Mouse (Mus musculus): ENCODE measurements around the gene Agbl2.

Gene Agbl2

DNA sequence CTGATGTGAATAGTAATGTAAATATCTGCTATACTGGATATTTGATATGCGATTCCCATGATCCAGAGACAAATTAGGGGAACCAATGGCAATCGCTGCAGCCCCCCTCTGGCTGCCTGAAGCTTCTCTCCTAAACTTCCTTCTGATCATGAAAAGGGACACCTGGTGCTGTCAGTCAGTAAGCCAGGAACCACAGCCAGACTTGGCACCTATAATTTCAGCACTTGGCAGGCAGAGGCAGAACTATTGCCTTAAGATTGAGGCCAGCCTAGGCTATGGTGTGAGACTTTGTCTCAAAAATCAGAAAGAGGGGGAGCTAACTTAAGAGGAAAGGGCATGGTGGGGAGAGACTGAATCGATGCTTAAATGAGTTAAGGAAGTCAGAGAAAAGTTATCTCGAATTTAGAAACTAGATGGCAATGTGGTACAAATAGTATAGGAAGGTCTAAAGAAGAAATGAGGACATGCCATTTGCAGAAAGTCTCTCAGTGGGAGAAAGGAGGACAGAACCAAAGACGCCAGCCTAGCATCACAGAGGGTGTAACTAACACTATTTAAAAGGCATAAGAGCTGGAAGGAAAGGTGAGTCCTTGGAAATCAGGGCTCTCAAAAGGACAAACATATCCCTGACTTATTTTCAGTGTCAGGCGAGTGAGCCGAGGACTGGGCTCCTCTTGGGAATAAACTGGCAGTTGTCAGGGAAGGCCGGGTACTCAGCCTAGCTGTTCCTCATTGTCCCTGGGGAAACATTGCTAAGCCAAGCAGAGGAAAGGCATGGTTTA is 88.8 kb downstream of the Agbl2 start:
- 26% methylated on average over 8 of the region's 8 CpGs for WGBS

DNA sequence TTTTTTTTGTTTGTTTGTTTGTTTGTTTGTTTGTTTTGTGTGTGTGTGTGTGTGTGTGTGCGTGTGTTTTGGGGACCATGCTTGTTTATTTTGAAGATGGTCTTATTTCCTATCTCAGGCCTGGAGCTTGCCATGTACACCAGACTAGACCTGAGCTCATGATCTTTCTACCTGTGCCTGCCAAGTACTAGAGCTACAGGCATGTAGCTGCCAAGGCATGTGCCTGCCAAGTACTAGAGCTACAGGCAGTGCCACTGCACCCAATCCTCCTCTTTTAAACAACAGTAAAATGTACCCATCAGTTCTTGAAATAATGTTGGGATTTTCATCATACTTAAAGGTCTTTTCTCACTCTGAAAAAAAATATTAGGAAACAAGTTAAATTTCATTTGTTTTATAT is 91.5 kb downstream of the Agbl2 start:
- WGBS: 76% methylated on average over 1 of the region's 1 CpGs

DNA sequence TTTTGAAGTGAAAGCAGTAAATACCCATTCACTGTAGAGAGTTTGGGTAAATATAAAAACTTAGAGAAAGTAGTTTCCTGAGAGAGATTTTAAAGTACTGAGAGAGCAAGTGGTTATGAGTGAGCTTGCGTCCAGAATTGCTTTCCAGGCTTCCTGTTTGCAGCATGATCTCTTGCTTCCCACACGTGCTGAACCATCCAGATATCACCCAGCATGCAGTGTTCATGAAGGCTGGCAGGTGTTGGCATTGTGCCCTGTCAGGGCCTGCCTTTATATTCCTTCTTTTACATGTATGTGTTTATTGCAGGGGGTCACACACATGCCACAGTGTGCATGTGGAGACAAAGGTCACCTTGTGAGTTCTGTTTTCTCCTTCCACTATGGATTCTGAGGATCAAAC is 92.7 kb downstream of the Agbl2 start:
- WGBS: 35% methylated on average over 2 of the region's 2 CpGs

DNA sequence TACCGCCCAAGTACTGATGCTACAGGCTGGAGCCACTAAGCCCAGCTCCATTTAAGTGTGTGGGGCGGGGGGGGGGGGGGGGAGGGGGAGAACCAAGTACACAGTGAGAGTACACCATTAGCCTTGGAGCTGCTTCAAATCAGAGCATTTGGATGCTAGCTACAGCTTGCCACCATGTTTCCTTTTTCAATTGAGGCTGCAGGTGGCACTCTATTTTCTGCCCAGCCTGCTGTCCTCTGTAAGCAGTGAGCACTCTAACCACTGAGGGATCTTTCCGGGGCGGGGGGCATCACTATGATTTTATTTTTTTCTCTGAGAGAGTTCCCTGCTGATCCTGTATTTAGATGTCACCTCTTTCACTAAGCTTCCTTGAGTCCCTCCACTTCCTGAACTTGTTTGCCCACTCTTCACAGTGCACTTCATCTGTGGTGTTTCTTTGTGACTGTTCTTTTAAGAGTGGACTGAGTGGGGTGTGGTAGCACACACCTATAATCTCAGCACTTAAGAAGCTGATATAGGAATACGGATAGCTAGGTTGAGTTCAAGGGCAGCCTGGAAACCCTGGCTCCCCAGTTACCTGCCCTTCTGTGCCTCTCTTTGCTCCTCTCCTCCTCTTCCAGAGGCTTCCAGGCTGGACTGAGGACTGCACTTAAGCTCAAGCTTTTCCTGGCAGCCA is 95.2 kb downstream of the Agbl2 start:
- WGBS: 44% methylated on average over 4 of the region's 5 CpGs

DNA sequence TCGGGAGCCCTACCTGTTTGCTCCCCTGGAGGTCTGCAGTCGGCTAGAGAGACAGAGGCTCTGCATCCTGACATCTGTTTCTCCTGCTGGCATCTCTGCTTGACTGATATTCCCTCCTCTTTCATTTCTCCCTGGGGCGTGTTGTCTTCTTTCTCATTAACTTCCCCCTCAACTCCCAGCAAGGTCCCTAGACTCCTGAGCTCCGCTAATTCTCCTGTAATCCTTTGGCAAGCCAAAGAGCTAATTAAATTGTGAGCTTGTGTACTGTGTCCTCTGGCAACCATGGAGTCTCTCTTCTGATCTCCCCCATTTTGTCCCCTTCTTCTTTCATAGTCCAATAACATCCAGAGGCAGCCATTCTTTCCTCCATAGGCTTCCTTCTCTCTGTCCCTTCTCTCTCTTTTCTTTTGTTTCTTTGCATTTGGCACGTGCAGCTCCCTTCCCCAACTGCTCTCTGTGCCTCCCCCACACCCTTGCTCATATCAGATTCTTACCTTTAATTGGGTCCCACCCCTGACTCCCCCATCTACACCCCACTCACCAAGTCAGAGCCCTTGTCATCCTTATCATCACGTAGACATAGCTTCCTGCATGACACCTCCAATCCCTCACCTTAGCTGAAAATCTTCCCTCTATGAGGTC is 97.7 kb downstream of the Agbl2 start:
- WGBS: 26% methylated on average over 6 of the region's 6 CpGs

DNA sequence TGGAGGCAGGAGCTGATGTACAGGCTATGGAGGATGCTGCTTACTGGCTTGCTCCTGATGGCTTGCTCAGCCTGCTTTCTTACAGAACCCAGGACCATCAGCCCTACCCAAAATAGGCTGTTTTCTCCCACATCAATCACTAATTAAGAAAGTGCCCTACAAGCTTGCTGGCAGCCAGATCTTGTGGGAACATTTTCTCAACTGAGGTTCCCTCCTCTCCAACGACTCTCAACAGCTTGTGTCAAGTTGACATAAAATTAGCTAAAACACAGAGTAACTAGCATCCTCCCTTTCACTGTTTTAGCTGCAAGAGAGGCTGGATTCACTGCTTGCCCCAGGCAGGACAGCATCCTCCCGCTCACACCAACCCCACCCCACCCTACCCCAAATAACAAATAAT is 99.3 kb downstream of the Agbl2 start:
- 44% methylated on average over 2 of the region's 2 CpGs for WGBS
